Mouse (Mus musculus) cerebellum, adult 8-10 months (tissue): ENCODE measurements around the gene Phlpp1.

Experiments used
- DNase-seq: peaks from one replicate; pipeline ENCODE4 v3.0.0; 2022

The Phlpp1 gene

DNA sequence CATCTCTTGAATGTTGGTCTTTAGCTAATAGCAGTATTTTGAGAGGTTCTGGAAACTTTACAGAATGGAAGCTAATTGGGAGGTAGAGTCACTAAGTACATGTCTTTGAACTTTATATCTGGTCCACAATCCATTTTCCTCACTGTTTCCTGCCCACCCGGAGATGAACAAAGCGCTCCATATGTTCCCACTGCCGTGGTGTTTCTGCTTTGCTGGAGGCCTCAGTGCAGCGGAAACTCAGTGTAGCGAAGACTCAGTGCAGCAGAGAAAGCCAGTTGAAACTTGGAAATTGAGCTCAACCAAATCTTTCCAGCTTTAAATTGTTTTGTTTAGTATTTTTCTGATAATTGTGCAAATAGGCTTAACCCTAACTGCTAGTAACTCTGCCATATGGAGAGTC lies 26.4 kb downstream of the Phlpp1 start:
- DNase-seq = no peak

DNA sequence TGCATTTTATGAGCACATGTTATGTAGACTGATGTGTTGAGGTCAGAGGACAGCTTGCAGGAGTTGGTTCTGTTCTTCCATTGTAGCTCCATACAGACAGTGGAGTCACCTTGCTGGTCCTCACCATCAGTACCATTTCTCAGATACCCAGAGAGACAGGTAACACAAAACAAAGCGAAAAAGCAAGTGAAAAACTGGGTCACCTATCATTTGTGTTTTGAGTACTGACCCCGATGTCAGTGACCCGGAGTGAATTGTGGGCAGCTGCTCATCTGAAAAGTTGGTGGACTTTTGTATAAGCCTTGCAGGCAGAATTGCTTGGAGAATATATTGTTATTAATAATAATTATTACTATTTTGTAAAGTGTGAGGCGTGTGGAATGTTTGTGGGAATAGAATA lies 27.6 kb downstream of the Phlpp1 start:
- DNase-seq = no peak

DNA sequence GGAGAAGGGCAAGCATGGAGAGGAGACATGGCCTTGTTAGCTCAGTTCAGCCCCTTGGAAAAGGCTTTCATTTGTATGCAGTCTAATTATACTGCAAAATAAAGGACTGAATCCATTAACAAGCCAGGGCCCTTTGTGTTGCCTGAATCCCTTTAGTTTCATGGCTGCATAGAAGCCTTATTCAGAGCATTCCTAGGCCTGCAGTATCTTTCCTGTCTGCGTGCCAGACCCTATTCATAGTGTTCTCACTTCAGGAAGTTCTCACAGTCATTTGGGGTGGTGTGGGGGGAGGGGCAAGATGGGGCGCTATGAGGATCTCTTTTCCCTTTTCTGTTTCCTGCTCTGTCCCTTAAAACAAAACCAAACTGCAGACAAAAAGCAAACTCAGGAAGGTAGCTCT lies 28.1 kb downstream of the Phlpp1 start:
- DNase-seq = peak; percentile 28

DNA sequence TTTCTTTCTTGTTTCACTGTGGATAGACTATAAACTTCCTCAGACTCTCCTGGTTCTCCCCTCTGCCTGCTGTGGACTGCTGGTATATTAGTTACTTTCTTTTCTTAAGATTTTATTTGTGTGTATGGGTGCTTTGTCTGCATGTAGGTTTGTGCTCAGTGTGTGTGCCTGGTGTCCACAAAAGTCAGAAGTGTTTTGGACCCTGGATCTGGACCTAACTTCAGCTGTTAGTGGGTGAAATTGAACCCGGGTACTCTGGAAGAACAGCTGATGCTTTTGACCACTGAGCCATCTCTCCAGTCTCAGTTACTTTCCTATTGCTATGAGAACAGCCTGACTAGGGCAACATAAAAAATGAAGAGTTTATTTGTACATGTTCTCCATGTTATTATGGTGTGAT lies 29.5 kb downstream of the Phlpp1 start:
- no peak for DNase-seq

DNA sequence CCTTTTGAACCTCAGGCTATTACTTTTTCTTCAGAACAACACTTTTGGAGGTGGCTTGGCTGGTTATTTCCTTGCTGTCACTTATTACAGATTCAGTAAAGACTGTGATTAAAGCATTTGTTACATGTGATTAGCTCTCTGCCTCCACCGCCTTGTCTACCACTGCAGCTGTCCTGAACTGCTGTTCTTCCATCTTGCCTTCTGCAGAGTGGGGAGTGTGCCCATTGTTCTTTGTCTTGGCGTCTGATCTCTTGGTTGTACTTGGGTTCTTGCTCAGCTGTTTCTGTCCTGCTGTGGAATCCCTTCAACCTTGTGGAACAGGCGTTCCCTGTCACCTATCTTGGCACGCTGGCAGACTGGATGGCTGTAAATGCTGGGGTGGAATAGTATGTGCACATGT lies 30.4 kb downstream of the Phlpp1 start:
- no peak for DNase-seq

DNA sequence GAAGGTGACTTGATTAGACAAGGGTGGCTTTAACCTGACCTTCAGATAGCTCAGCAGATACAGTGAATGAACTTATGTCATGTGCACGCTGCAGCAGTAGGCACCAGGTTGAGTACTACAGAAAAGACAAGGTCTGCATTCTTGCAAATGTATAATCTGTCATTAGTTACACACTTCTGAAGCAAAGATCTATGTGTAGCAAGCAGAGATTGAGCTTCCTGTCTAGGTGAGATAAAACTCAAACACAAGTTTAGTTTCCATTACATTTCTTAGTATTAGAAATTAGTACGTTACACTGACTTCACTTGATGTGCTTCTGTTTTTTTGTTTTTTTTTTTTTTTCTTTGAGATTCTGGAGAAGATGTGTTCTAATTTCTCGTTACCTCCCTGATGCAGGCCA lies 32.4 kb downstream of the Phlpp1 start:
- DNase-seq = no peak

DNA sequence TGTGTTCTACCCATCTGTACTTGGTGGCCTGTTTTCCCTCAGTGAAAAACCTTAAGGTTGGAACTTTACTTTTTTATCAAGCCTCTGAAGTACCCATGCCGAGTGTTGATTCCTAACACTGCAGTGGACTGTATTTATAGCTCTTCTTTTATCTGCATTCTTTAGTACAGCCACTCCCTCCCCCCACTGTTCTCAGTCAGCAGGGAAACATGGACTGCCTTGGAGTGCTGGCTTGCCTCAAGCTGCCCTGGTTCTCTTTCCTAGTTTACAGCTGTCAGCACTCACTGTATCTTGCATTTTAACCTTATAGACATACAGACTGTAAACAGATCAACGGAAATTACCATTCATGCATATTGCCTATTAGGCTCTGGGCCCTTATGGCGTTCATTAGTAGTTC lies 32.8 kb downstream of the Phlpp1 start:
- no peak for DNase-seq

DNA sequence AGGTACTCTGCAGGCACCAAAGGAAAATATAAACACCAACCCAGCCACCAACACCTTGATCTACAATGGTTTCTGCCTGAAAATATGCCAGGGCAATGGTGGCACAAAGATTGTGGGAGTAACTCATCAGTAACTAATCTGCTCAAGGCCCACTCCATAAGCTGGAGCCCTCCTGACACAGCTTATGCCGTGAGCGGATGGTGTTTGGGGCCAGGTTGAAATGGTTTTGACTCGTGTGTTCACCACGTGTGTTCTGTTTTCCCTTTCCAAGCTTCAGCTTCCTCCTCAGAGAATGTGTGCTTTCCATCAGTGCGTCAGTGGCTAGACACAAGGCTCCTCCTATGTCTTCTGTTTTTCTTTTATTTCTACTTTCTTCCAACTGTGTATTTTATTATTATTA lies 37.0 kb downstream of the Phlpp1 start:
- no peak for DNase-seq

DNA sequence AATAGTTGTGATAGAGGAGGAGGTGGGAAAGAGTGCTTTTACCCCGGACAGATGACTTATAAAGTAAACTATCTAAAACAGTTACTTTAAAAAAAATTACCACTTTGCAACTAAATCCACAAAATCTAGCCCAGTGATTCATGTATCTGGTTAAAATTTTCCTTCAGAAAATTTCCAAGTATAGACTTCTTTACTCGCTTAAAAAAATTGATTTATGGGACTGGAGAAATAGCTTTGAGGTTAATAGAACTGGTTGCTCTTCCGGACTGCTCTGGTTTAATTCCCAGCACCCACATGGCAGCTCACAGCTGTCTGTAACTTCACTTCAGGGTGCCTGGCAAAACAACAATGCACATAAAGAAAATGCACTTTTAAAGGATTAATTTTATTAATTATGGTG lies 38.9 kb downstream of the Phlpp1 start:
- no peak for DNase-seq

DNA sequence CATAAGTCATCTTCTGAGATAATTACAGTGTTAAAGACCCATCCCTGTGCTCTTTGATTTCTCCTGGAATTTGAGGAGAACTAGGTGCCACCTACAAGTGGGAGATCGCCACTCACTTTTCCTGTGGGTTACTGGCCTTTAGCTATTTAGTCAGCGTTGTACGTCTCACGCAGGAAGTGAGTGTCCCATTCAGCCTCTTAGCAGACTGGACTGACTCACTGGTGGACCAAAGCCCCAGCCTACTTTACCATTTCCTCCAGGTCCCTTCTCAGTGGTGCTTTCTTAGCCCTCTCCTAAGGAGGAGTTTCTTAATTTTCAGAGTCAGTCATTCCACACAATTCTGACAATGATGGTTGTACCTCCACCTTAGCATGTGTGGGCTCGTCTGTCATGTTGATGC lies 39.6 kb downstream of the Phlpp1 start:
- no peak for DNase-seq

DNA sequence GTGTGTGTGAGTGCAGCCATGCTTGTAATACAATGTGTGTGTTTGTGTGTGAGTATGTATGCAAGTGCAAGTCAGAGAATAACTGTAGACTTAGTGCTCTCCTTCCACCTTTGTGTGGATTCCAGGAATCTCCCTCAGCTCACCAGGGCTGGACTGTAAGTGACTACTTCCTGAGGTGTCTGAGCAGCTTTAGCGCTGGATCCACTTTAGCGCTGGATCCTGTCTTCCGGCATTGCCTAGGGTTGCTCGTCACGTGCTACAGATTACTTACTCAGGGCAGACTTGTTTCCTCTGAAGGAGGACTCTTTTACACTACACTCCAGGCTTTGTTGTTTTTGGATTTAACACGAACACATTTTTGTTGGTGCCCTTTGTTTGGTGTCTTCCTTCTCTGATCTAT lies 48.9 kb downstream of the Phlpp1 start:
- no peak for DNase-seq

DNA sequence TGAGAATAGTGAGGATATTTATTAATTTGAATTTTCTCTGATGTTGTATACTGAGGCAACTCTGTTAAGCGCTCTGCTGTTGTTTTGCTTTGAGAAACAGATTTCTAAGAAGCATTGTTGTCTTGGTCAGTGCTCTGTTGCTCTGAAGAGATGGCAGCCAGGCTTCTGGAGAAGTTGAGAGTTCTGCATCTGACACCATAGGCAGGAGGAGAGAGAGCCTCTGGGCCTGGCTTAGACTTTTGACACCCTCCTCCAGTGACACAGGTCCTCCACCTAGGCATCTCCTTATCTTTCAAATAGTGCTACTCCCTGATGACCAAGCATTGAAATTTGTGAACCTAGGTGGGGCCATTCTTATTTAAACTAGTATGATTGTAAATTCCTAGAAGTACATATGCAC lies 49.8 kb downstream of the Phlpp1 start:
- DNase-seq = no peak

DNA sequence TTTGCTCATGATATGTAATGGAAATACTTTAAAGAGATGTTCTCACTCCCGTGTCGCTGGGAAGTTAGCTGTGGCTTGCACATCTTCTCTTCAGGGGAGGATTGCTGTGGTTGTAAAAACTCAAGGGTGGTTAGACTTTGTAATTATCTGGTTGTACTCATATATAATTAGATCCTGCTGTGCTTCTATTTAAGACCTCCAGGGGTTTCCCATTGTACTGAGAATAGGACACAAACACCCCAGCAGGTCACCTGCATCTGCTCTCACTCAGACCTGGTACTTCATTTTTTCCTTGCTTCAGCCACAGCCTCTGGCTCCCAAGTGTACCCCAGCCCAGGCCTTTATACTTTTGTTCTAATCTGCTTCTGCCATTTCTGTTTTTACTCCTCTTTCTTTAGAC lies 50.4 kb downstream of the Phlpp1 start:
- DNase-seq = no peak

DNA sequence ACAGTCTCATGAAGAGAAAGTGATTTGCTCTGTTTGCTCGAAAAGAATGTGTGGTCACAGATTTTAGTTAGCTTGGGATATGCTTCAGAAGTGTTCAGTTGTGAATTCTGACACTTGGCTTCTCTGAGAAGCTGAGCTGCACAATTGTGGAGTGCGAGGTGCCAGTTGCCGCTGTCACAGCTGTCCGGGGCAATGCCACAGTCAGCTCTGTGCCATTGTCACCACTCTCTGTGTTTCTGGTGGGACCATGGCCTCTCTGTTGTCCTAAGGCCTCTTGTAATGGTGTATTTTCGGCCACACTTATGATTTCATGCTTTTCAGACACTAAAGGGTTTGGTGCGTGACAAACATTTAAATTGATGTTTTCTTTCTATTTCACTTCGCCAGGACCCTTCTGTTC lies 55.1 kb downstream of the Phlpp1 start:
- no peak for DNase-seq

DNA sequence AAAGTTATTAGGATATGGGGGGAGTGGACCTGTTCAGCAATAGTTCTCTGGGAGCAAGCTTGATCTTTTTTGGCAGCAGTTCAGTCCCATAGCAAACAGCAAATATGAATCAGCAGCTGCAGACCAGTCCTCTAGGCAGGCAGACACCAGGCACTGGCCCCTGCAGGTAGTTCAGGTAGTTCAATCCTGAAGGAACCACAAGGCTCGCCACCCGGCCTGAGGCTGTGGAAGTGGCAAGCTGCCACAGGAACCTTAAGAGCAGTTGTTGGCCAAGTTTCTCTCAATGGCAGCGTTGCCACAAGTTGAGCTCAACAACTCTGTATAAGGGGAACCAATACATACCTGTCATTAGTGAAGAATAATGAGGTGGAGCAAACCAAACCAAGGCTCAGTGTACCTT lies 58.8 kb downstream of the Phlpp1 start:
- DNase-seq = no peak

DNA sequence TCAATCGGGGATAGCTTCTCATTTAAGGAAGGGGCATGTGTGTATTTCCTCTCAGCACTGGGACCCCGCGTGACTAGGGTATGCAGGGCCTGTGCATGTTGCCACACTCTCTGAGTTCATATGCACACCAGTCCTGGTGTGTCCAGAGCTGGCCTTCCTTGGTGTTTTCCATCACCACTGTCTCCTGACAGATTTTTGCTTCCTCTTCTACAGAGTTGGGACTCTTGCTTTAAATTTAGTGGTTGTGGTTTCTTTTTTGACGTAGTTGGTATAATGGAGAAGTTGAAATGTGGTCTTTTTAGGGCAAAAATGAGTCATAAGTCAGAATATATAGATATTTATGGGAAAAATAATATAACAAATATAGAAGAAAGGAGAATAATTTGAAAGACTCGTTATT lies 59.8 kb downstream of the Phlpp1 start:
- DNase-seq = no peak

DNA sequence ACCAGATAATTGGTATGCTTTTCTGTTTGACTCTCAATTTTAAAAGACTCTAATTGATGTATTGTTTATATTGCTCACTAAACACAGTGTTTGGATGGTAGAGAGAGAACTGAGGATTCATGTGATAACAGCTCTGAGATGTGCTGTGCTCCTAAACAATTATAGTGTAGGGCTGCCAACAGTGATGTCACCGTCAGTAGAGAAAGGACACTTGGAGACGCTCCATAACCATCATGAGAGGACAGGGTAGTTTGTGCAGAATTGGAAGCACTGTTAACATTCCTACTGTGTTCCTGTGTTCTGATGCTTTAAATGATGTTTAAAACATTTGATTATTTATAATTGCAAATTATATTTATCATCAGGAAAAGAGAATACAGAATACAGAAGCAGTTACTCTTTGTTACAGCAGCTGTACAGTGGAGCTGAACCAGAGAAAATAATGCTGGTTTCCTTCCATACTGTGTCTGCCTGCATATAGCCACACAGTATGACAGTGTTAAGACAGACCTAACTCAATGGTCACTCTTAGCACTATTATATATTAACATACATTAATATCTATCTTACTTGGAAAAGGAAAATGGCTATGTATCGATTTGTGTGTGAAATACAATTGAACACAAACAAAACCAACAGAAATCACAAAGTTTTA lies 60.4 kb downstream of the Phlpp1 start:
- peak; percentile 55 for DNase-seq

DNA sequence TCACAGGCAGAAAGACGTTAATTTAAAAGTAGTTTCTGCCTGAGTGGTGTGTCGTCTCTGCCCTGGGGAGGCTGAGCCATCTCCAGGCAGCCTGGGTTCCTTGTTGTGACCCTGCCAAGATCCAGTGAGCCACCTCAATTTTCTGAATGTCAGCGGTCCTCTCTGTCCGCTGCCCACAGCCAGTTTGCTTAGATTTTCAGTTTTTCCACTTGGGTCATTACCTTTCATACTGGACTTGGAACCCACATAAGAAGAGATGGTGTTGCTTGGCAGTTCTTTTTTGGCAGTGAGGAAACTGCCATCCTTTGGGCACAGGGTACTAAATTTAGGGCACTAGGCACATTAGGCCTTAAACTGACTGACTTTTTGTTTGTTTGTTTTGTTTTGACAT lies 60.9 kb downstream of the Phlpp1 start:
- no peak for DNase-seq

DNA sequence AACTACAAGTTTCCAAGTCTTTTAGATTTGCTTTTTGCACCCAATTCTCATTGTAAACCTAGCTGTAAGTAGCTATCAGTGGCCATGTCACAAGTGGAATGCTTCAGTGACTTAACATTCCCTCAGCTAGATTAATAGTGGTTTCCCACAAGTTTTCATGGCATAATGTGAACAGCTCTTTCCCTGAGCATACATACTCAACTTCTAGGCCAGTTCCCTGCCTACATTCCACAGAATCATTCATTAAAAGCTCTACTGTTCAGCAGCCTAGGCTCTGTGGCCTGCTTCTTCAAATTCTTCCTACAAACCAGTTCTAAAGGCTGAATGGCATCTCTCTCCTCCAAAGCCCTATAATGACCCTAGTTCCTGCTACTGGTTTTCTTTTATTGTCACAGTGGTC lies 65.4 kb downstream of the Phlpp1 start:
- no peak for DNase-seq

DNA sequence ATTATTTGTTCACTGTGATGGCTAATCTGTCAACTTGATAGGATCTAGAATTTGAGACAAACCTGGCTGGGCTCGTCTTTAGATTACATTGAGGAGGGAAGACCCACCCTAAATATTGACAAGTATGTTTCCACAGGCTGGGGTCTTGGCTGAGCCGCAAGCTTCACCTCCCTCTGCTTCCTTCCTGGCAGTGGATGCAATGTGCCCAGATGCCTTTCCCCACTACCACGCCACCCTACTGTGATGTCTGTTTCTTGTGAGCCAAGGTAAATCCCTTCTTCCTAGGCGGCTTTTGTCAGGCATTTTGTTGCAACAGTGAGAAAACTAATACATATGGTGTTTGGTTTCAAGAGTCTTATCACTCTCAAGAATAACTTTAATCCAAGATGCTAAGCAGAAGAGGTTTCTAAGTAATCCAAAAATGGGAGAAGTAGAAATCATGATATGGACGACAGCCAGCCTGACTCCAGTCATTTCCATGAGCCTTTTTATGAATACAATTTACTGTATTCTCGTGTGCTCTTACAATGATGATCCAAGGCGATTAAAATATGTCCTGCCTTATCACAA lies 68.6 kb downstream of the Phlpp1 start:
- no peak for DNase-seq

DNA sequence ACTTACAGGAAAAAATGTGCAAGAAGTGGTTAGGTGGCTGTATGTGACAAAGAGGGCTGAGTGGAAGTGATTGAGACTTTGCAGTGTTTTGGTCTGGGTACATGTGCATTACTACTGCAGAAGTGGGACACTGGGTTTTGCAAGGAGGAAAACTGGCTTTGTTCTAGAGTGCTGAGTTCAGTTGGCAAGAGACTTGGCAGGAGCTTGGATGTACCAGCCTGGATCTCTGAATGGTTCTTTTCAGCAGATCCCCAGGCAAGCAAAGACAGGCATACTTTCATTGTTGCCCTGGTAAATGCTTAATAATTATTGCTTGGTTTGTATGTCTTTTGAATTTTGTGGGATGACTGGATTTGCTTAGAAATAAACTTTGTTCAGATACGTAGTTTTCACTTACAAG lies 69.5 kb downstream of the Phlpp1 start:
- DNase-seq = no peak

DNA sequence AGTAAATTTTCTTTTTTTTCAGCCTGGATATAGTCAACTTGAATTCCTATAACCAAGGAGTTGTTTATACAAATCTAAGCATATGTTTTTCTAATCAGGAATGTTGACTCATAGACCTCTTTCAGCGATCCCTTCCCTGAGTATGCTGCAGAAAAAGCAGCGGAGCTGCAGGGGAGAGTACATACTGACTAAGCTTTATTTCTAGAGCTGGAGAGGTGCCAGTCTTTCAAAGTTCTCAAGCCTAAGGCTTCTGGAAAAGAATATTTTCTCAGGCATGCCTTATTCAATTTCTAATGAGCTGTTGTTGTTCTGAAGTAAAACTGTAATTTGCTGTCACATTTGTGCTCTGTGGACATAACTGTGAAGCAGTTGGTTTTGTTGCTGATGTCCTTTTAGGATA lies 70.6 kb downstream of the Phlpp1 start:
- no peak for DNase-seq

DNA sequence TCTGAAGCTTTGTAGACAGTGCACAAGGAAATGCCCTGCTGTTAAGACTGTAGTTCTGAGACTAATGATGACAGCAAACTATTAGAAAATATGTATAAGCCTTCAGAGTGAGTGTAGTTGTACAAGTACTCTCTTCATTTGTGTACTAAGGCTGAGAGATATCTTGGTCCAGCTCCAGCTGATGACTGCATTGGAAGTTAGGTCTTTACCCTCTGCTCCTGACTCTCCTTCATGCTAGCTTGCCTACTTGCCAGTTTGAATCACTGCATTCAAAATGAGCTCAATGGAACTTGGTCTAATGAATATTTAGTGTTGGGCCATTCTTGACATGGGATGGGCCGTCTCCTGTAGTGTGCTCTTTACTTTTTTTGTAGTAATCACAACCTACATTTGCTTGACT lies 71.8 kb downstream of the Phlpp1 start:
- no peak for DNase-seq

DNA sequence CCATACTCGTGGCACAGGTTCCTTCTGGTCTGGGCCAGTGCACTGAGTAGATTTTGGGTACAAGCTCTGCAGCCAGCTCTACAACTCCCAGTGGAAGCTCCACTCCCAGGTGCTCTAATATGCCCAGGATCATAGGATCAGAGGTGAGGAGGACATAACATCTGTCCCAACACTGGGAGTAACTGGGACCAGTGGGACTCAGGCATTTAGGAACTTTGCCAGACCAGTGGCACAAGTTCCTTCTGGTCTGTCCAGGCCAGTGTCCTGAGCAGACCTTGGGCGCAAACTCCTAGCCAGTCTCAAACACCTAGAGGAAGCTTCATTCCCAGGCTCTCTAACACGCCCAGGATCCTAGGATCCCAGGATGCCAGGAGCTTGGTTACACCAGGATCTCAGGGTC lies 72.7 kb downstream of the Phlpp1 start:
- no peak for DNase-seq

DNA sequence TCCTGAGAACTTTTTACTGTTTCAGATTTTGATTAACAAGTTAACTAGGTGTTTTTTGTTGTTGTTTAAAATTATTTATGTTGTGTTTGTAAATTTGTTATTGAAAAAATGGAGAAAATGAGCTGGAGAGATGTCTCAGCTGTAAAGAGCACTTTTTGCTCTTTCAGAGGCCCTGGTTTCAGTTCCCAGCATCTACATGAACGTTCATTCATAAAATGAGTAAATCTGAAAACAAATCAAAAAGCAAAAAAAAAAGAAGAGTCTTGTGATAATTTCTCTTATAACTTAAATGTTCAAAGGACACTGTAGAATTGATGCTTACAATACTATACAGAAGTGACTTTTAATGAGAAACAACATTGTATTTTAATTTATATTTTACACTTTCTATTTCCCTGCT lies 82.5 kb downstream of the Phlpp1 start:
- no peak for DNase-seq

DNA sequence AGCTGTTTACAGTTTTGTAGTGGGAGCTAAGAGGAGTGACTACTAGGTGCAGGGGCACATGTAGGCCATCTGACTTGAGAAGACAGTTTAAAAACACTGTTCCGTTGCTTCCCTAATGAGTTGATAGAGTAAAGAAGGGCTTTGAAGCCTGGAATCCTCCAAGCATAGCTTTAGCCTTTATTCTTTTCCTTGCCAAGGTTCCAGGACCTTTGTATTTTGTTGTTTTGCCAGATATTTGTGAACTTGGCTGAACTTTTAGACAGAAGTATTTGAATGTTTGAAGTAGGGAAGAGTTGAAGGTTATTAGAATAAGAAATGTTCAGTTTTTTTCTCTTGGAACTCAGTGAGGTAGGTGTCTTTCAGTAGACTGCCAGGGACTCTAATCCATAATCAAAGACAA lies 85.6 kb downstream of the Phlpp1 start:
- no peak for DNase-seq
